Mouse (Mus musculus) stomach, embryonic 14.5 days (tissue): ENCODE data around the gene Btrc. TPM values are rescaled to one million over a fixed set of nuclear protein-coding genes. Genes with fewer than 3 reads are reported as not detected.

ENCODE experiments used
- ATAC-seq: fragments of 200-750 bp; cut with Nextera tagmentation; 2 replicates; pipeline ENCODE4 v1.8.0; 2017; ENCODE audit warnings: low read depth, moderate TSS enrichment; ENCODE audit not compliant: insufficient number of reproducible peaks, insufficient read depth, low FRiP score
- H3K27ac ChIP-seq: fragments of 300-500 bp; sonication (generic); 2 replicates; pipeline ENCODE4 v1.5.1; 2014; ENCODE audit warnings: mild to moderate bottlenecking, low read length, moderate library complexity, mixed read lengths
- H3K27me3 ChIP-seq: fragments of 300-500 bp; sonication (generic); 2 replicates; pipeline ENCODE4 v1.6.1; 2014; ENCODE audit warnings: low read length, control low read depth, mixed read lengths; ENCODE audit not compliant: control insufficient read depth, insufficient read depth
- H3K36me3 ChIP-seq: fragments of 300-500 bp; sonication (generic); 2 replicates; pipeline ENCODE4 v1.6.1; 2014; ENCODE audit warnings: mild to moderate bottlenecking, control low read depth, low read length, moderate library complexity, mixed read lengths; ENCODE audit not compliant: control insufficient read depth, insufficient read depth
- H3K4me1 ChIP-seq: fragments of 300-500 bp; sonication (generic); 2 replicates; pipeline ENCODE4 v1.6.1; 2014; ENCODE audit warnings: low read length, control low read depth, mixed read lengths; ENCODE audit not compliant: control insufficient read depth, insufficient read depth
- H3K4me2 ChIP-seq: fragments of 300-500 bp; sonication (generic); replicated peaks from 2 replicates; pipeline ENCODE4 v1.6.1; 2014; ENCODE audit warnings: low read depth, low read length, control low read depth
- H3K4me3 ChIP-seq: fragments of 300-500 bp; sonication (generic); 2 replicates; pipeline ENCODE4 v1.5.1; 2014; ENCODE audit warnings: low read depth, low read length, control low read depth
- H3K9ac ChIP-seq: fragments of 300-500 bp; sonication (generic); replicated peaks from 2 replicates; pipeline ENCODE4 v1.6.1; 2014; ENCODE audit warnings: low read depth, mild to moderate bottlenecking, control low read depth, low read length, moderate library complexity, mixed read lengths
- H3K9me3 ChIP-seq: fragments of 300-500 bp; sonication (generic); 2 replicates; pipeline ENCODE4 v1.6.1; 2016; ENCODE audit warnings: low read depth, low read length, control low read depth; ENCODE audit not compliant: control insufficient read depth
- WGBS: fragments of 180-500 bp; shearing (Covaris S2); extraction: QIAGEN DNeasy Blood & Tissue Kit; methylation state at CpG from one replicate; pipeline ENCODE4 v1.1.7; 2014; 5-methylcytosine and 5-hydroxymethylcytosine counted together
- polyA plus RNA-seq: library from polyadenylated mRNA; unstranded; fragments of >200 nt; fragmentation: Nextera tagmentation; extraction: Ambion mirVana; gene quantifications from 2 replicates; pipeline ENCODE4 v1.2.1, GENCODE M21; 2014

Gene Btrc
- polyA plus RNA-seq, 1 experiment from 2014 or later, result 52.1 TPM

DNA sequence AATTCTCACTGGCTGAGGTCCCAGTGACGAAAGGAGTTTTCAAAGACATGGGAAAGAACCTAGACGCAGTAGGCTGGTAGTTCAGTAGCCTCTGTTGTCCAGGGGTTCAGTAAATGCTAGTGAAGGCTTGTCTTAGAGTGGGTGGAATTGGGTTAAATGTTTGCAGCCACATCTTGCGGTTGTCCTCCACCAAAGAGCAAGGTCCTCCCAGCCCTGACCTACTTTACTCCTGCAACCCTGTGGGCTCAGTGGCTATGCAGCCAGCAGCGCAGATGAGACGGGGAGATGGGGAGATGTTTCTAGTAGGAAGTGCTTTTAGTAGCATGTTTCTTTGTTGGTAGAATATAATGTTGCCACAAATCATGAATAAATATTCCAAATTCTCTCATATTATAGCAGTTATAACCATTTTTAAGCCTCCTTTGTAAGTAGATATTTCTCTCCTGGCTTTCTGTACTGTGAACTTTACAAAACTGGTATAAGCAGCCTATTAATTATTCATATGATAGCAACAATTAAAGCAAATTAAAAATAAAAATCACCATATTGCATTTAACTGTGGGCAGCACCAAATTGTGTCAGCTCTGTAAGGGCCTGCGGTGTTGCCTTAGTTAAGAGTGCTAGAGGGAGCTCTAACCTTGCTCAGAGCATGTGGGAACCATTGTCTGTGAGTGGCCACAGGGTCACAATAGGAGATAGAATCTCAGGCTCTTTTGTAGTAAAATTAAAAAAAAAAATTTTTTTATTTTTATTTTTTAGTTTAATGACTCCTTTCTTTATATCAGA, 122.9 kb downstream of the Btrc start:
- Histone ChIP-seq H3K9ac (no peak overlapping the region), H3K27me3 (no peaks in the 10 kb centered on the region), H3K9me3 (no peaks in the 10 kb centered on the region), H3K4me3 (no peak overlapping the region), H3K4me1 (no peaks in the 10 kb centered on the region), H3K27ac (no peak overlapping the region), H3K4me2 (no peak overlapping the region), H3K36me3 (no peaks in the 10 kb centered on the region; the same call in 1 of the 2 replicates)
- 84% methylated on average over 6 of the region's 6 CpGs for WGBS
- no peak for ATAC-seq

DNA sequence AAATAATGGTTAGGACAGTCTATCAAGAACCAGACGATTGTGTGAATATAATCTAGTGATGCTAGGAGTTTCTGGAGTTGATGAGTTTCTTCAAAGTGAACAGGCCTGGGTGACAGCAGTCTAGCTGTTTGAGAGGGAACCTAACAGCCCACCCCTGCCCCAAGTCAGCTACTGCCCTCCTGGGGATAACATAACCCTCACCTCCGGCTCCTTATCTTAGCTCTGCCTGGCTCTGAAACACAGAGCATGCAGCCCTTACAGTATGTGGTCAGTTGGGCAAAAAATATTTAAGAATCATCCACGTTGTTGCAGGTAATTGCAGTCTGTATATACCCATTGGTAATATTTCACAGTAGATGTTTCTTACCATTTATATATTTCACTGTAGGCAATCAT, 123.5 kb downstream of the Btrc start:
- no peak overlapping the region for H3K4me2 ChIP-seq
- H3K9me3 ChIP-seq, result no peaks in the 10 kb centered on the region
- ATAC-seq, result no peak
- no peaks in the 10 kb centered on the region for H3K27me3 ChIP-seq
- no peak overlapping the region for H3K4me3 ChIP-seq
- no peaks in the 10 kb centered on the region; the same call in 1 of the 2 replicates for H3K36me3 ChIP-seq
- H3K27ac ChIP-seq, result no peak overlapping the region
- H3K9ac ChIP-seq, result no peak overlapping the region
- 83% methylated on average over 3 of the region's 3 CpGs for WGBS
- H3K4me1 ChIP-seq, result no peaks in the 10 kb centered on the region

DNA sequence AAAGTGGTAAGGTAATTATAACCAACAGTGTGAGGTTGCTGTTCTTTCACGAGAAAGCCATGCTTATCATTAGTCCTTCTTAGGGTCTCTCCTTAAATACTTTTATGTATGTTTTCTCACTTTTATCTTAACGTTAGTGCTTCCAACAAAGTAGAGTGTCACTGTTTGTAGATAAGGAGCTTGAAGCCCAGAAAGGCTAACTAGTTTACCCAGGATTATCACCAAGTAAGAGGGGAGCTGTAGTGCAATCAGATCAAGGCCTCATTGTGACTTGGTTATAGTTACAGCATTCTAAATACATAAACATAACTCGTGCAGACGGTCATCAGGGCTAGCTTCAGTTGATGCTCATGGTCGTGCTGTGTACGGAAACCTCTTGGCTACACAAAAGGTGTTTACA, 126.4 kb downstream of the Btrc start:
- ATAC-seq, result no peak
- Histone ChIP-seq H3K4me3 (no peak overlapping the region), H3K9ac (no peak overlapping the region), H3K27me3 (no peaks in the 10 kb centered on the region), H3K4me1 (peaks cover 9% of the 10 kb centered on the region), H3K4me2 (no peak overlapping the region), H3K9me3 (no peaks in the 10 kb centered on the region), H3K36me3 (no peaks in the 10 kb centered on the region), H3K27ac (no peak overlapping the region)
- 60% methylated on average over 6 of the region's 6 CpGs for WGBS

DNA sequence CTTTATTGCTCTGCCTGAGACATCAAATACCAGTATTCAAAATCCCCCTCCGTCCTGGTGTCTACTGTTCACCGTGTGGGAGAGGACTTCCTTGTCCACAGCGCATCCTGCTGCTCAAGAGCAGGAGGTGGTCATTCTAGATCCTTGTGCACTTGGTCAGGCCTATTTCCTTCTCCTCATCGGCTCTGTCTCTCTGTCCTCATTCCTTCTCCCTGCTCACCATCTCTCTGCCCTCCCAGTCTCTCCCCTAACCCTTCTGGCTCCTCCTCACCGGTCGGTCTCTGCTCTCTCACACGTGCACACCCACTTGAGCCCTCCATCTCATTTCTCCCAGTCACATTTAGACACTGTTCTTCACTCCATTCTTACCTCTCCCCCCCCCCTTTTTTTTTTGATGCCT, 127.7 kb downstream of the Btrc start:
- H3K36me3 ChIP-seq, result no peaks in the 10 kb centered on the region
- no peak overlapping the region for H3K27ac ChIP-seq
- 87% methylated on average over 7 of the region's 7 CpGs for WGBS
- H3K27me3 ChIP-seq, result no peaks in the 10 kb centered on the region
- H3K4me2 ChIP-seq, result no peak overlapping the region
- ATAC-seq, result no peak
- peaks cover 9% of the 10 kb centered on the region for H3K4me1 ChIP-seq
- no peak overlapping the region for H3K9ac ChIP-seq
- H3K4me3 ChIP-seq, result no peak overlapping the region
- no peaks in the 10 kb centered on the region for H3K9me3 ChIP-seq

DNA sequence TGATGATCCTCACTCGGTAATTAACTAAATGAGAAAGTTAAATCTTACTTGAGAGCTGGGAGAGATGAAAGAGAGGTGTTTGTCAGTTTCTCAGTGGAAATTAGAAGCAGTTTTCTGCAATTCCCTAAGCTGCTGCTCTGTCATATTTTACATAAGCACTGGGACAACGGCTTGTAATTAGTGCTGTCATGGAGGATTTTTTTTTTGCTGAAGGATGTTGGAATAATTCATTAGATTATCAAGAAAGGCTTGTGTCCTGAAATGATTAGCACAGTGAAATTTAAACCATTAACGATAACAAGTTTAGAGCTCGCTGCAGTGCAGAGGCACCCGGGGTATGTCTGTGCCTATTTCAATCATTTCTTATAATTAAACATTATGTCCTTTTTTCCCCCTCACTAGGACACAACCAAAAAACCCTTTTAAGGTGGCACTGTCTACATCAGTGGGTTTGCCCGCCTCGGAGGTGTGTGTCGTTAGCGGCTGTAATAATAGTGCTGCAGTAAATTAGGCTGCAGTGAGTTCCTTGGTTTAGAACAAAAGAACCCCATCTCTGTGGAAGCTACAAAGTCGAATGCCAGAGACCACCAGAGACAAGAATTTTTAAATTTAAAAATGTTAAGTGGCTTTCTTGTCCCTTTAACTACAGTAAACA, 130.7 kb downstream of the Btrc start:
- H3K4me1 ChIP-seq, result peaks cover 9% of the 10 kb centered on the region
- 70% methylated on average over 10 of the region's 10 CpGs for whole genome bisulfite sequencing

DNA sequence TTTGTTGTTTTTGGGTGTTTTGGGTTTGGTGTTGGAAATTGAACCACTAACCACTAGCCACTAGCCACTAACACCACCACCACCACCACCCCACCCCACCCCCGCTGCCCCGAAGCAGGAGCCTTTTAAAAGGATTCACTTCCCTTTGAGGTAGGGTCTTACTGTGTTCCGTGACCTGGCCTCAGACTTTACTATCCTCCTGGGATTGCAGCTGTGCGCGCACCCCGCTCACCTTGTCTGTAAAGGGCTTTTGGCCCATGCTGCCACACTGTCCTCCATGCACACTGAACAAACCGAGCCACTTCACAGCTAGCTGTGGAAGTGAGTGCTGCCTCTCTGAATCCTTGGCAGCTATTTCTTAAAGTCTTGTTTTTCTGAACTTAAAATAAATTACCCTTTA, 141.9 kb downstream of the Btrc start:
- no peak overlapping the region for H3K27ac ChIP-seq
- no peak for ATAC-seq
- H3K27me3 ChIP-seq, result no peaks in the 10 kb centered on the region
- no peak overlapping the region for H3K9ac ChIP-seq
- 90% methylated on average over 7 of the region's 7 CpGs for WGBS
- no peaks in the 10 kb centered on the region for H3K9me3 ChIP-seq
- H3K36me3 ChIP-seq, result no peaks in the 10 kb centered on the region; the same call in 1 of the 2 replicates
- H3K4me3 ChIP-seq, result no peak overlapping the region
- no peak overlapping the region for H3K4me2 ChIP-seq
- no peaks in the 10 kb centered on the region for H3K4me1 ChIP-seq

More for the DNA sequence above, 130.7 kb downstream of the Btrc start:
- no peak for ATAC-seq
- Histone ChIP-seq H3K4me3 (no peak overlapping the region), H3K9me3 (no peaks in the 10 kb centered on the region), H3K27me3 (no peaks in the 10 kb centered on the region), H3K36me3 (no peaks in the 10 kb centered on the region), H3K4me2 (no peak overlapping the region), H3K27ac (no peak overlapping the region), H3K9ac (no peak overlapping the region)

DNA sequence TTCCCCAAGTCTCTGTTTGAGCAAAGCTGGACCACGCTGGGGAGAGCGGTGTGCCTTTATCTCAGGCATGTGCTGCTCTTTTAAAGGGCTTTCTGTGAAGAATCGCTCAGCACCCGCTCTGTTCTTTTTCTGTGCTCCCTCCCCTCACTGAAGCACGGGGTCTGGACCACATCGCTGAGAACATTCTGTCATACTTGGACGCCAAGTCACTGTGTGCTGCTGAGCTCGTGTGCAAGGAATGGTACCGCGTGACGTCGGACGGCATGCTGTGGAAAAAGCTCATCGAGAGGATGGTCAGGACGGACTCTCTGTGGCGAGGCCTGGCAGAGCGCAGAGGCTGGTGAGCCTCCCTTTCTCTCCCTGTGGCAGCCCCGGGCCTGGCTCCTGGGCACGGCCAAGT, 144.0 kb downstream of the Btrc start:
- 79% methylated on average over 19 of the region's 19 CpGs for WGBS
- Histone ChIP-seq H3K27me3 (no peaks in the 10 kb centered on the region), H3K4me3 (no peak overlapping the region), H3K4me1 (no peaks in the 10 kb centered on the region), H3K27ac (no peak overlapping the region), H3K36me3 (no peaks in the 10 kb centered on the region; the same call in 1 of the 2 replicates), H3K9ac (no peak overlapping the region), H3K4me2 (no peak overlapping the region), H3K9me3 (no peaks in the 10 kb centered on the region)
- no peak for ATAC-seq

DNA sequence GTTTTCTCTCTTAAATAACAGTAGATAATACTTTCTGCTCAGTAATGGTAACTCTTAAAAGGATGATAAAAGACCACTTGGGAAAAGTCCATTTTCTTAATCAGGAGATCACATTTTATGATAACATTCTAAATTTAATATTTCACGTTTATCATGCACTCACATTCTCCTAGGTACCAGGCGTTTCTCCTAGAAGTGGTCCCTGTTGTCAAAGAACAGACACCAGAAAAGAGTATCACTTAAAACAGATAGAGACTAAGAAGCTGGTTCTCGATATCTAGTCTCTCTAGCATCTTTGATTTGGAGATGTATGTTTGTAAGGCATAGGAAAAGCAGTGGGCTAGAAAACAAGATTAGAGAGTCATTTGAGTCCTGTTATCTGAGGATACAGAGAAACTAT, 147.1 kb downstream of the Btrc start:
- Histone ChIP-seq H3K27ac (no peak overlapping the region), H3K27me3 (no peaks in the 10 kb centered on the region), H3K9me3 (no peaks in the 10 kb centered on the region), H3K4me1 (no peaks in the 10 kb centered on the region), H3K9ac (no peak overlapping the region), H3K4me2 (no peak overlapping the region), H3K36me3 (peaks cover 17% of the 10 kb centered on the region), H3K4me3 (no peak overlapping the region)
- no peak for ATAC-seq
- WGBS, result 81% methylated on average over 3 of the region's 3 CpGs
